Mouse (Mus musculus) lung, embryonic 14.5 days (tissue): ENCODE measurements at regions not wholly inside any gene's neighbourhood (a gene's known extent, or its start where the extent isn't known, plus 50 kb on each side); places are given as distances from the start of the nearest gene placed in this dataset.
A peak's percentile ranks its signal among the peaks of the same experiment; 100 is the strongest.

Experiments
- ATAC-seq: fragments of 200-750 bp; cut with Nextera tagmentation; 2 replicates; pipeline ENCODE4 v1.8.0; 2017; ENCODE audit warnings: mild to moderate bottlenecking, moderate TSS enrichment, moderate library complexity; ENCODE audit not compliant: insufficient read depth
- DNase-seq: peaks from one replicate; pipeline ENCODE4 v3.0.0-alpha.2; 2015
- H3K27ac ChIP-seq: fragments of 300-500 bp; sonication (generic); 2 replicates; pipeline ENCODE4 v1.5.1; 2014; ENCODE audit warnings: low read depth, mild to moderate bottlenecking, moderate library complexity
- H3K27me3 ChIP-seq: fragments of 300-500 bp; sonication (generic); 2 replicates; pipeline ENCODE4 v1.6.1; 2014; ENCODE audit warnings: low read length, control low read depth; ENCODE audit not compliant: insufficient read depth
- H3K36me3 ChIP-seq: fragments of 300-500 bp; sonication (generic); 2 replicates; pipeline ENCODE4 v1.6.1; 2014; ENCODE audit warnings: control low read depth; ENCODE audit not compliant: insufficient read depth
- H3K4me1 ChIP-seq: fragments of 300-500 bp; sonication (generic); 2 replicates; pipeline ENCODE4 v1.6.1; 2014; ENCODE audit warnings: antibody characterized with exemption, control low read depth; ENCODE audit not compliant: insufficient read depth
- H3K4me2 ChIP-seq: fragments of 300-500 bp; sonication (generic); 2 replicates; pipeline ENCODE4 v1.6.1; 2014; ENCODE audit warnings: mild to moderate bottlenecking
- H3K4me3 ChIP-seq: fragments of 300-500 bp; sonication (generic); 2 replicates; pipeline ENCODE4 v1.5.1; 2014; ENCODE audit warnings: low read depth, low read length
- H3K9ac ChIP-seq: fragments of 300-500 bp; sonication (generic); 2 replicates; pipeline ENCODE4 v1.6.1; 2014
- H3K9me3 ChIP-seq: fragments of 300-500 bp; sonication (generic); 2 replicates; pipeline ENCODE4 v1.6.1; 2016; ENCODE audit warnings: low read depth, low read length, control low read depth
- CTCF ChIP-seq: IDR thresholded peaks from 2 replicates; pipeline ENCODE4 v1.5.1; 2016; ENCODE audit warnings: antibody characterized with exemption, low read depth
- WGBS: fragments of 180-500 bp; shearing (Covaris S2); extraction: QIAGEN DNeasy Blood & Tissue Kit; methylation state at CpG from one replicate; pipeline ENCODE4 v1.1.7; 2014; 5-methylcytosine and 5-hydroxymethylcytosine counted together

DNA sequence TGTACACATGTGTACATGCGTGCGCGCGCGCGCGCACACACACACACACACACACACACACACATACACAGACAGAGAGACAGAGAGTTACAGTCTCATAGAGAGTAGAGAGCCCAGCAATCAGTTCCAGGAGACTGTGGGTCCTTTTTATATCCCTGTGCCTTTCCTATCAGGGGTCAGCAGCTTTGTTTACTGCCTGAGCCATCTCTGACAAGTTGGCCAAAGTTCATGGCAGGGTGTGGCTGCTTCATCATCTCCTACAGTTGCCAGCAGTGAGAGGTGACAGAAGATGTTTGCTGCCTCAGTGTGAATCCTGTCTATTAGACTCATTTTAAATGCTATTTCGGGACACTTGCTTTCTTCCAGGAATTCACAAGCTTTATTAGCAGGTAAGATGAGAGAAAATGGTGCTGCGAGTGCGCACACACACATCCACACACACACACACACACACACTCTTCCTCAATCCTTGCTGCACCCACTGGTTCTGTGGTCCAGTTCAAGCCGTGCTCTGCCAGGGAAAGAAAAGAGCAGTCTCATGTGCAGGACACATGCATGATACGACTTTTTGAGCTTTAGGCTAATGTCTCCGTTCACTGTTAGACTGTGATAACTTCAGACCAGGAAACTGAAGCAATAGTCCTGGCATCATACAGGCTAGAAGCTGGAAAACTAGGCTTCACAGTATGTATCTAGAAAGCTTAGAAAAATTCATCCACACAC lies 234.9 kb upstream of the Map3k1 start:
- Histone ChIP-seq H3K4me2 (no peak overlapping the region), H3K4me1 (peaks cover 3% of the 10 kb centered on the region; the same call in 1 of the 2 replicates), H3K27ac (no peak overlapping the region), H3K36me3 (no peaks in the 10 kb centered on the region), H3K9ac (no peak overlapping the region), H3K9me3 (no peaks in the 10 kb centered on the region), H3K4me3 (no peak overlapping the region), H3K27me3 (no peaks in the 10 kb centered on the region)
- no peak for TF ChIP-seq CTCF
- 86% methylated on average over 13 of the region's 13 CpGs for WGBS
- DNase-seq (no peak), ATAC-seq (no peak)

DNA sequence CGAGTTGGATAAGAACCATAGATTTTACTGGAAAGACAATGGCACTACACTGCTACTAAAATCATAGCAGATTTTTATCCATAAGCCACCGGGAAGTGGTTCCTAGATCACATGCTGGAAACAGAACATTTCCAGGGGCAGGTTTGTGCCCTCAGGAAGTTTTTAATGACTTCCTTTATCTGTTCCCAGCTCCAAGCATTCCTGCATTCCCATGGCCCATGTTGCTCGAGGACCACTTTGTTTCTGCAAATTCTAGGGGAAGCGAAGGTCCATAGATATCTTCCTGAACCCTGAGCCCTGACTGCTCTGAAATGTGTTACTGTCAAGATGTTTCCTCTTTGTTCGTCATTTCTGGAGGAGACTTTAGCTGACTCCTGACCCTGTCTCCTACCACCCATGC lies 235.6 kb upstream of the Map3k1 start:
- H3K27me3 ChIP-seq: no peaks in the 10 kb centered on the region
- TF ChIP-seq CTCF: no peak
- DNase-seq: no peak
- no peaks in the 10 kb centered on the region for H3K9me3 ChIP-seq
- H3K4me2 ChIP-seq: no peak overlapping the region
- no peaks in the 10 kb centered on the region for H3K36me3 ChIP-seq
- no peak overlapping the region for H3K27ac ChIP-seq
- H3K9ac ChIP-seq: no peak overlapping the region
- 61% methylated on average over 5 of the region's 5 CpGs for whole genome bisulfite sequencing
- H3K4me1 ChIP-seq: no peaks in the 10 kb centered on the region; the same call in 1 of the 2 replicates
- no peak for ATAC-seq
- H3K4me3 ChIP-seq: no peak overlapping the region

DNA sequence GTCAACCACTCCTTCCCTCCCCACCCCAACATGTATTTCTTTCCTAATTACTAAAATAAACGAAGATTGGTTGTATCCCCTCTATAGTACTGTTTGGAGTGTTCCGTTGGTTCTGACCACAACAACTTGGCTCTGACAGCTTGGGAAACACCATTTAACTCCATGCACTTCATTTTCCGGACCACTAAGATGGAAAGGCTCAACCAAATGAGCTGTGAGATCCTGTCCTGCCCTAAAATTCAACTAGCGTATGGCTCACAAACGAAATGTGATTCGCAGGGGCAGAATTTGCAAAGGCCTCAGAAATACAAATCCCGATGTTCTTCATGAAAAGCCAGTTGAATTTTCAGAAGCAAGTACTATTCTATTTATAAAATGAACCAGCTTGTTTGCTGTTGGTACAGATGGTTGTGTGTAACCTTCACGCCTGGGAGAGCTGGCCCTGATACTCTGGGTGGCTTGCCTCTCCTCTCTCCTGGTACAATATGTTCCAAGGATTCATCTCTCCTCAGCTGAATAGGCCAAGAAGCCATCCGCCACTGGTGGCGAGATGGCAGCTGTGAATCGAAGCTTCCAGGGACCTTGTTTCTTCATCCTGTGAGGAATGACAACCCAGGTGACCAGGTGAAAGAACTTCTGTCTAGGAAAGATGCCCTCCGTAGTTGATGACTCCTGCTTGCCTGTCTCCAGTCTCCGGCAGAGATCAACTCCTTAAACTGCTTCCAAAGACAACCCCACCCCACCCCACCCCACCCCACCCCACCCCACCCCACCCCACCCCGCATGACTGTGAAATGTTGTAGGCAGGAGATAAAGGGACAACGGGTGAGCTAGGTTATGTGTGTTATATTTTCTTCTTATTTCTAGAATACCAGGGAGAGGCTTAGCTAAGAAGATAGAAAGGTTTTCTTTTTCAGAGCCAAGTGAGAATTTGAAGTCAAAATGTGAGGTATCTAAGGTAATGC lies 237.7 kb upstream of the Map3k1 start:
- ATAC-seq: peak; percentile 35; the same call in 1 of the 2 replicates
- peak; percentile 63 for DNase-seq
- TF ChIP-seq CTCF: no peak
- 0 out of 2 replicates have a peak overlapping the region, but pooled peaks have one; percentile 33 for H3K27ac ChIP-seq
- WGBS: 57% methylated on average over 15 of the region's 15 CpGs
- no peak overlapping the region for H3K4me2 ChIP-seq
- H3K9ac ChIP-seq: no peak overlapping the region
- no peaks in the 10 kb centered on the region; the same call in 1 of the 2 replicates for H3K4me1 ChIP-seq
- no peaks in the 10 kb centered on the region for H3K9me3 ChIP-seq
- H3K36me3 ChIP-seq: no peaks in the 10 kb centered on the region
- no peaks in the 10 kb centered on the region for H3K27me3 ChIP-seq
- H3K4me3 ChIP-seq: no peak overlapping the region

DNA sequence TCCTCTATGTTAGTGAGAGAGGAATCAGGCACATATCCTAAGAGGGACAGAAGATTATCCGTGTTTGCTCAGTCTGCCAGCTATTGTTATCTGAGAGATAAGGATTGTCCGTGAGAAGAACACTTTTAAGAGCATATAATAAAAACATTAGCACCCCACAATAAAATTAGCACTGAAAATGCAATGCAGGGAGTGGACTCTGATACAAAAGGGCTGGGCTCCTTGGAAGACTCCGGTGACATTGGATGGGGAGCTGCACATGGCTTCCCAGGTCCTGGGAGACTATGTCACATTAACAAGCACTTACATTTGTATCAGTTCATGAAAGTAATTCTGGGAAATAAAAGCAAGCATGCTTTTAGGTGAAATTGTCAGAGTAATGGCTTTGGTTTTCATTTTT lies 238.6 kb upstream of the Map3k1 start:
- WGBS: 36% methylated on average over 3 of the region's 3 CpGs
- no peak overlapping the region for H3K4me3 ChIP-seq
- H3K4me1 ChIP-seq: no peaks in the 10 kb centered on the region; the same call in 1 of the 2 replicates
- H3K9me3 ChIP-seq: no peaks in the 10 kb centered on the region
- no peak for TF ChIP-seq CTCF
- ATAC-seq (no peak), DNase-seq (no peak)
- H3K9ac ChIP-seq: no peak overlapping the region
- H3K4me2 ChIP-seq: no peak overlapping the region
- no peaks in the 10 kb centered on the region for H3K27me3 ChIP-seq
- no peak overlapping the region for H3K27ac ChIP-seq
- no peaks in the 10 kb centered on the region for H3K36me3 ChIP-seq

DNA sequence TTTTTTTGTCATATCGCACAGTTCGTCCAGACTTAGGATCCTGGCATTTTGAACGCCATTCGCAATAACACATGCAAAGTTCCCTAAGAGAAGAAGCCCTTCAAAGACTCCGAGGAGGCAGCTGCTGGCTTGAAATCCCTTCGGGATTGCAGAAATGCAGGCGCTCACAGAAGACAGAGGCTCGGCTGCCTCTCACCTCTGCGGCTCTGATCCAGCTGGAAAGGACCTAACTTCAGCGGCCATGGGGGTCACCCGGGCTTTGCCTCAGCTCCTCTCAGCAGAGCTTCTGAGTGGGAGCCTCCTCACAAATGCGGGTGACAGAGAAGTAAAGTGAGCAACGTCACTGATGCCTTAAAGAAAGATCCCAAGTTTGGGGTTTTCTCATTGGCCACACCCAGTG lies 239.1 kb upstream of the Map3k1 start:
- WGBS: 52% methylated on average over 13 of the region's 13 CpGs
- no peak overlapping the region for H3K4me3 ChIP-seq
- no peak for TF ChIP-seq CTCF

DNA sequence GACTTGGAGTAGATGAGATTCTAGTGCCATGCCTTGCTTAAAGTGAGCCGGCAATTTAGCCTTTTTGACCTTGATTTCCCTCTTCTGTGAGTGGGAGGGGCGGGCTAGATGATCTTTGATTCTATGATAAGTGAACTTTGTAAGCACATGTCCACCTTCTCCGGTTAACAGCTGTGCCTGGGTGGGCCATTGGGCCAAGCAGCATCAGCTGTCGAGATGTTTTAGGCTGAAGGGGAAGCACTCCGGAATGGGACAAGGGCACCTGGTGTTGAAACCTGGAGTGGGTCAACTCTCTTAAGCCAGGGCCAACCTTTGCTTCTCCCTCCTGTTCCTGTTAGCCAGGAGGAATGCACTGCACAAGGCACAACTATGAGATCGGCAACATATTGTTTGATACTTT lies 239.5 kb upstream of the Map3k1 start:
- Histone ChIP-seq H3K4me2 (no peak overlapping the region), H3K4me3 (no peak overlapping the region), H3K27ac (no peak overlapping the region), H3K9me3 (no peaks in the 10 kb centered on the region), H3K36me3 (no peaks in the 10 kb centered on the region), H3K4me1 (no peaks in the 10 kb centered on the region; the same call in 1 of the 2 replicates), H3K9ac (no peak overlapping the region), H3K27me3 (no peaks in the 10 kb centered on the region)
- ATAC-seq: no peak
- DNase-seq: no peak
- no peak for TF ChIP-seq CTCF
- 66% methylated on average over 6 of the region's 6 CpGs for WGBS

More for the DNA sequence above, 239.1 kb upstream of the Map3k1 start:
- Histone ChIP-seq H3K27me3 (no peaks in the 10 kb centered on the region), H3K9ac (no peak overlapping the region), H3K27ac (no peak overlapping the region), H3K9me3 (no peaks in the 10 kb centered on the region), H3K4me2 (no peak overlapping the region), H3K36me3 (no peaks in the 10 kb centered on the region), H3K4me1 (no peaks in the 10 kb centered on the region; the same call in 1 of the 2 replicates)
- no peak for DNase-seq
- no peak for ATAC-seq

DNA sequence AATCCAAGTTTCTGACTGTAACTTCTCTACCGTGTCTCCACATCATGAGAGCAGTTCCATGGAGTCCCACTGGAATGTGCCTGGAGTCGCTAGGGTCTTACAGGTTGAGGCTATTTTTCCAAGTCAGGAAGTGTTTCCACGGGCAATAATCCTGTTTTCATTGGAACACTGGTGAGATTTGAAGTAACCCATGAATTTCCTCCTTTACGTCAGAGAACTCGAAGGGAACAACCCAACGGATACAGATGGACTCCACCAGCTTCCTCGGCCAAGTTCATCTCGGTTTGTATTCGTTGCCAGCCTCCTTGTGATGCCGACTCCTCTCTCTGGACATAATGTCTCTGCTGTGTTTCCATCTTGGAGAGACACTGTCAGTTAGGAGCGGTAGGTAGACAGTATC lies 237.4 kb upstream of the Ankrd55 start:
- WGBS: 93% methylated on average over 11 of the region's 11 CpGs
- DNase-seq (no peak), ATAC-seq (no peak)
- TF ChIP-seq CTCF: no peak
- Histone ChIP-seq H3K4me3 (no peak overlapping the region), H3K4me2 (no peak overlapping the region), H3K4me1 (no peaks in the 10 kb centered on the region; the same call in 1 of the 2 replicates), H3K9me3 (no peaks in the 10 kb centered on the region), H3K36me3 (no peaks in the 10 kb centered on the region), H3K9ac (no peak overlapping the region), H3K27me3 (no peaks in the 10 kb centered on the region), H3K27ac (no peak overlapping the region)
